Mouse (Mus musculus) MEL (cell line): ENCODE results near the gene Dffa. TPM values are rescaled to one million over a fixed set of nuclear protein-coding genes. Genes with fewer than 3 reads are reported as not detected.

Experiments used
- DNase-seq: peaks from one replicate; pipeline ENCODE4 v3.0.0; 2011; ENCODE audit warnings: low read depth, low spot score
- H3K27ac ChIP-seq: 2 replicates; pipeline ENCODE4 v1.5.1; 2012; ENCODE audit warnings: low read depth, mild to moderate bottlenecking, control low read depth, low read length, moderate library complexity; ENCODE audit not compliant: control insufficient read depth
- H3K27me3 ChIP-seq, 2 experiments: fragments of 150-350 bp in 1 of 2; sonication (generic) in 1 of 2; 2 replicates each; pipeline ENCODE4 v1.6.1; 2012; ENCODE audit warnings: low read length in 2 of 2, mild to moderate bottlenecking in 2 of 2, improper control_type of control experiment in 1 of 2, moderate library complexity in 1 of 2; ENCODE audit not compliant: insufficient read depth in 2 of 2, control insufficient read depth in 1 of 2
- H3K36me3 ChIP-seq, 2 experiments: 2 replicates each; pipeline ENCODE4 v1.6.1; 2012 to 2014; ENCODE audit warnings: low read length in 2 of 2, improper control_type of control experiment in 1 of 2, inconsistent platforms in 1 of 2, mild to moderate bottlenecking in 1 of 2; ENCODE audit not compliant: insufficient read depth in 2 of 2, control insufficient read depth in 1 of 2
- H3K4me1 ChIP-seq, 2 experiments: fragments of 150-350 bp in 1 of 2; sonication (generic) in 1 of 2; 2 replicates each; pipeline ENCODE4 v1.6.1; 2012; ENCODE audit warnings: low read length in 2 of 2, improper control_type of control experiment in 1 of 2, mild to moderate bottlenecking in 1 of 2; ENCODE audit not compliant: insufficient read depth in 2 of 2, control insufficient read depth in 1 of 2
- H3K4me3 ChIP-seq, 2 experiments: fragments of 150-350 bp in 1 of 2; sonication (generic) in 1 of 2; 2 replicates each; pipeline ENCODE4 v1.5.1; 2012; ENCODE audit warnings: low read depth in 2 of 2, low read length in 2 of 2, mild to moderate bottlenecking in 2 of 2, moderate library complexity in 2 of 2, control low read depth in 1 of 2, improper control_type of control experiment in 1 of 2; ENCODE audit not compliant: control insufficient read depth in 1 of 2, insufficient read depth in 1 of 2
- H3K79me2 ChIP-seq: 2 replicates; pipeline ENCODE4 v1.6.1; 2012; ENCODE audit warnings: mild to moderate bottlenecking, low read length, moderate library complexity; ENCODE audit not compliant: control insufficient read depth, poor library complexity, insufficient read depth
- H3K9ac ChIP-seq: 2 replicates; pipeline ENCODE4 v1.6.1; 2012; ENCODE audit warnings: low read depth, mild to moderate bottlenecking, control low read depth, low read length, moderate library complexity; ENCODE audit not compliant: control insufficient read depth, poor library complexity, severe bottlenecking
- H3K9me3 ChIP-seq: fragments of 150-350 bp; sonication (generic); replicated peaks from 2 replicates; pipeline ENCODE4 v1.6.1; 2012; ENCODE audit warnings: mild to moderate bottlenecking, low read length, improper control_type of control experiment, moderate library complexity; ENCODE audit not compliant: insufficient read depth
- CHD2 ChIP-seq: IDR thresholded peaks from 2 replicates; pipeline ENCODE4 v1.6.1; 2011; ENCODE audit warnings: low read length, improper control_type of control experiment
- CTCF ChIP-seq, 3 experiments: IDR thresholded peaks in 2 of 3; conservative IDR thresholded peaks in 1 of 3; 2 replicates each; pipeline ENCODE4 v1.5.1; 2011 to 2012; ENCODE audit warnings: low read length in 3 of 3, low read depth in 2 of 3, mild to moderate bottlenecking in 2 of 3, improper control_type of control experiment in 1 of 3, inconsistent platforms in 1 of 3, mixed read lengths in 1 of 3, moderate library complexity in 1 of 3; ENCODE audit not compliant: control insufficient read depth in 1 of 3, insufficient read depth in 1 of 3, poor library complexity in 1 of 3, severe bottlenecking in 1 of 3
- ELF1 ChIP-seq: IDR thresholded peaks from 2 replicates; pipeline ENCODE4 v1.6.1; 2014; ENCODE audit warnings: low read depth, mild to moderate bottlenecking, inconsistent platforms, low read length, improper control_type of control experiment, moderate library complexity
- GATA1 ChIP-seq: IDR thresholded peaks from 2 replicates; pipeline ENCODE4 v1.6.1; 2011; ENCODE audit warnings: low read depth, low read length, improper control_type of control experiment
- HCFC1 ChIP-seq: IDR thresholded peaks from 2 replicates; pipeline ENCODE4 v1.6.1; 2012; ENCODE audit warnings: low read depth, mild to moderate bottlenecking, inconsistent platforms, low read length, improper control_type of control experiment, moderate library complexity
- KAT2A ChIP-seq: conservative IDR thresholded peaks from 2 replicates; pipeline ENCODE4 v1.6.1; 2012; ENCODE audit warnings: low read depth, low read length, improper control_type of control experiment, inconsistent platforms
- NELFE ChIP-seq: IDR thresholded peaks from 2 replicates; pipeline ENCODE4 v1.6.1; 2011; ENCODE audit warnings: low read depth, low read length, improper control_type of control experiment
- NRF1 ChIP-seq: IDR thresholded peaks from 2 replicates; pipeline ENCODE4 v1.6.1; 2014; ENCODE audit warnings: low read depth, mild to moderate bottlenecking, inconsistent platforms, low read length, improper control_type of control experiment, moderate library complexity; ENCODE audit not compliant: poor library complexity, insufficient read depth, severe bottlenecking
- SMC3 ChIP-seq: IDR thresholded peaks from 2 replicates; pipeline ENCODE4 v1.6.1; 2011; ENCODE audit warnings: low read depth, low read length, improper control_type of control experiment
- TBP ChIP-seq: IDR thresholded peaks from 2 replicates; pipeline ENCODE4 v1.8.0; 2011; ENCODE audit warnings: low read depth, low read length, improper control_type of control experiment
- UBTF ChIP-seq: IDR thresholded peaks from 2 replicates; pipeline ENCODE4 v1.6.1; 2012; ENCODE audit warnings: low read depth, mild to moderate bottlenecking, inconsistent platforms, low read length, improper control_type of control experiment, moderate library complexity, borderline replicate concordance; ENCODE audit not compliant: insufficient read depth
- USF1 ChIP-seq: IDR thresholded peaks from 2 replicates; pipeline ENCODE4 v1.6.1; 2014; ENCODE audit warnings: low read depth, mild to moderate bottlenecking, inconsistent platforms, low read length, improper control_type of control experiment, moderate library complexity
- USF2 ChIP-seq, 2 experiments: IDR thresholded peaks; 2 replicates each; pipeline ENCODE4 v1.6.1; 2011 to 2012; ENCODE audit warnings: improper control_type of control experiment in 2 of 2, low read length in 2 of 2, borderline replicate concordance in 1 of 2, inconsistent platforms in 1 of 2, low read depth in 1 of 2, mild to moderate bottlenecking in 1 of 2; ENCODE audit not compliant: insufficient read depth in 1 of 2
- ZNF384 ChIP-seq: IDR thresholded peaks from 2 replicates; pipeline ENCODE4 v1.6.1; 2012; ENCODE audit warnings: low read depth, mild to moderate bottlenecking, inconsistent platforms, low read length, improper control_type of control experiment
- polyA plus RNA-seq, 2 experiments: library from polyadenylated mRNA; stranded (reverse) in 1 of 2; unstranded in 1 of 2; fragments of >175 nt in 1 of 2; fragments of >200 nt in 1 of 2; gene quantifications; 2 replicates each; pipeline versions ENCODE4 v1.2.1 to v1.2.4; 2012; ENCODE audit warnings: low replicate concordance in 2 of 2, low read depth in 1 of 2; ENCODE audit not compliant: insufficient read length in 2 of 2, insufficient read depth in 1 of 2, missing spikeins in 1 of 2
- total RNA-seq: library from RNA; depleted of rRNA; stranded (reverse); fragments of 300-350 nt; gene quantifications from 2 replicates; pipeline ENCODE4 v1.2.3, GENCODE M21; 2012

Dffa gene
- total and polyA plus RNA-seq, 3 experiments: 20.2 to 33.0 TPM; not detected in 1

DNA sequence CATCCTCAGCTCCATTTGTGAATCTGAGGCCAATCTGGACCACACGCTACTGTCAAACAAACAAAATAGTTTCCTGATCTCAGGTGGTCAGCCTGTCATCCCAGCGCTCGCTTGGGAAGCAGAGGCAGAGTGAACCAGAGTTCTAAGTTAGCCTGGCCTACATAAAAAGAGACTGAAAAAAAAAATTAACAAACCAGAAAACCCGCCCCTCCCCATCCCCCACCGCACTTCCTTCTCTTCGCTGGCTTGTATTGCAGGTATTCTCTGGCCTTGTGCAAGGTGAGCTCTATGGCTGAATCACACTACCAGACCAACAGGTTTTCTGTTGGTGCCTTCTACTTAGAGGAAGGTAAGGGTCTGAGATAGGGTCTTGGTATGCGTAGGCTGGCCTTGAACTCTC, 43.6 kb downstream of the Dffa start:
- no peak overlapping the region for H3K4me3 ChIP-seq
- H3K9ac ChIP-seq: no peak overlapping the region
- DNase-seq: no peak
- TF ChIP-seq UBTF: no peak
- no peak for TF ChIP-seq NELFE
- no peak for TF ChIP-seq NRF1
- no peak for TF ChIP-seq SMC3
- no peak for TF ChIP-seq CTCF (IDR thresholded peaks at IDR 0.05 in 2 of 3, conservative IDR thresholded peaks at IDR 0.05 in 1 of 3; ENCODE audit: control insufficient read depth in 1 of 3, insufficient read depth in 1 of 3, low read depth in 2 of 3, low read length in 3 of 3, poor library complexity in 1 of 3, severe bottlenecking in 1 of 3)
- TF ChIP-seq USF2 (IDR thresholded peaks at IDR 0.05; ENCODE audit: borderline replicate concordance in 1 of 2, insufficient read depth in 1 of 2, low read depth in 1 of 2, low read length in 2 of 2): no peak
- TF ChIP-seq KAT2A: no peak
- H3K36me3 ChIP-seq: no peaks in the 10 kb centered on the region; a peak in 2 of 4 replicates
- no peaks in the 10 kb centered on the region; a peak in 1 of 4 replicates for H3K4me1 ChIP-seq
- H3K27ac ChIP-seq: no peak overlapping the region
- H3K79me2 ChIP-seq: no peaks in the 10 kb centered on the region
- H3K27me3 ChIP-seq: no peaks in the 10 kb centered on the region
- no peaks in the 10 kb centered on the region for H3K9me3 ChIP-seq

DNA sequence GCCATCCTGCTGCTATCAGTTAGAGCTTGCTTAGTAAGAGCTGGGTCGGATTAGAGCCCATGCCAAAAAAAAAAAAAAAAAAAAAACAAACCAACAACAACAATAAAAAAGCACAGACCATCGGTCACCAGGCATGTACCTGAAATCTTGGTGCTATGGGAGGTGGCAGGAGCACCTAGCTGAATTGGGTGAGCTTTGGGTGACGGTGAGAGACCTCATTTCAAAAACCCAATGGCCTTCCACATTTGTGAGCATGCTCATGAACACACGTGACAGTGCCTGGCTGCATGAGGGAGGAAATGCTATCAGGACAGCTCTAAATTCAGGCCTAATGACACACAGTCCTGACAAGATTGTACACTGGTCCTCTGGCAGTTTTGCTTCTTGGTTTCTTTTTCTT, 44.1 kb downstream of the Dffa start:
- no peaks in the 10 kb centered on the region; a peak in 2 of 4 replicates for H3K36me3 ChIP-seq
- H3K27ac ChIP-seq: no peak overlapping the region
- no peaks in the 10 kb centered on the region for H3K27me3 ChIP-seq
- no peak for TF ChIP-seq CHD2
- TF ChIP-seq ELF1: no peak
- no peak for TF ChIP-seq HCFC1
- peak; percentile 78 for TF ChIP-seq ZNF384
- TF ChIP-seq TBP: no peak
- peak; percentile 66 for TF ChIP-seq NRF1
- no peak for TF ChIP-seq UBTF
- TF ChIP-seq GATA1: no peak
- peak; percentile 82 for TF ChIP-seq USF1
- TF ChIP-seq USF2 (IDR thresholded peaks at IDR 0.05; ENCODE audit: borderline replicate concordance in 1 of 2, insufficient read depth in 1 of 2, low read depth in 1 of 2, low read length in 2 of 2): 0 out of 4 replicates have a peak, but pooled peaks of 1 of the 2 experiments have one; percentile 28
- H3K4me3 ChIP-seq: no peak overlapping the region
- H3K4me1 ChIP-seq: no peaks in the 10 kb centered on the region; a peak in 1 of 4 replicates
- DNase-seq: peak; percentile 46
- H3K79me2 ChIP-seq: no peaks in the 10 kb centered on the region
- H3K9ac ChIP-seq: no peak overlapping the region
- H3K9me3 ChIP-seq: no peaks in the 10 kb centered on the region
